Mouse (Mus musculus): ENCODE measurements around the gene Pdhx.

- TF ChIP-seq CTCF (IDR thresholded peaks at IDR 0.05; ENCODE audit: low read depth): no peak
- no peak for TF ChIP-seq EP300 (IDR thresholded peaks at IDR 0.05; ENCODE audit: low read depth)
Observed at GRCm38 (mm10) chr2:103102595-103102994, 29.3 kb upstream of the Pdhx start.

Measured in liver, postnatal 0 days (tissue).